Mouse (Mus musculus) brain, embryonic 14.5 days (tissue): ENCODE data around the gene Fam57b.

Source experiments
- CTCF ChIP-seq: fragments of 200-500 bp; IDR thresholded peaks from 2 replicates; pipeline ENCODE4 v1.5.1; 2012; ENCODE audit warnings: inconsistent platforms, mild to moderate bottlenecking, moderate library complexity, borderline replicate concordance; ENCODE audit not compliant: insufficient read depth, insufficient read length; ENCODE audit errors: extremely low read depth
- POLR2A ChIP-seq: fragments of 200-500 bp; IDR thresholded peaks from 2 replicates; pipeline ENCODE4 v1.6.1; 2012; ENCODE audit warnings: mild to moderate bottlenecking, inconsistent platforms, borderline replicate concordance; ENCODE audit not compliant: poor library complexity, insufficient read depth, insufficient read length, severe bottlenecking; ENCODE audit errors: extremely low read depth

DNA sequence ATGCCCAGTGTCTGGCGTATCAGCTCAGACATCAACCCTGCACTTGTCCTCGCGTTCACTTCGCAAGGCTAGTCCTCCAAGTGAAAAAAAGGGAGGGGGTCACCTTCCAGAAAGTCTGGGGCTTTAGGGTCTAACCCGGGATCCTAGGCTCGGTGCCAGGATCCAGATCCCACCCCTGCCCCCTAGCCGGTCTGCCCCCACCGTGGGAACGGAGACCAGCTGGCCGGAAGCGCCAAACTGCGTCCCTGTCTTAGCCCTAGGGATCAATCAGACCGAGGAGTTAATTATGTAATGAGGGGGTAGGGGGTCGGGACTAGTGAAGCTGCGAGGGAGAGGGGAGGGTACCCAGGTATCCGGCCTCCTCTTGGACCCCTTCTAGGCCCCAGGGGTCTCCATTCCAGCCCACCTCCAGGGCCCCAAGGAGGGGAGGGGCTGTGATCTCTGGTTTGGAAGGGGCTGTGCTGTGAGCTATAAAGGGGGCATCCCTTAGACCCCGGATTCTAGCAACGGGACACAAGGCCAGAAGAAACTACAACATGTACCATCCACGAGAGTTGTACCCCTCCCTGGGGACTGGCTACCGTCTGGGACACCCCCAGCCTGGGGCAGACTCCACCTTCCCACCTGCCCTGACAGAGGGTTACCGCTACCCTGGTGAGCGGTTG, 16.4 kb upstream of the Fam57b start, which contains the start of gene Tbx6:
- no peak for TF ChIP-seq CTCF
- TF ChIP-seq POLR2A: no peak
